Mouse (Mus musculus) olfactory bulb, adult 2 months (tissue): ENCODE measurements around the gene Wdfy2. TPM values are rescaled to one million over a fixed set of nuclear protein-coding genes. Genes with fewer than 3 reads are reported as not detected.

Experiments
- H3K27ac ChIP-seq: fragments of 200-500 bp; 2 replicates; pipeline ENCODE4 v1.5.1; 2012; ENCODE audit warnings: low read depth, low read length; ENCODE audit not compliant: insufficient read depth
- H3K4me1 ChIP-seq: fragments of 200-500 bp; 2 replicates; pipeline ENCODE4 v1.6.1; 2012; ENCODE audit warnings: low read length; ENCODE audit not compliant: control insufficient read depth, insufficient read depth
- H3K4me3 ChIP-seq: fragments of 200-500 bp; 2 replicates; pipeline ENCODE4 v1.5.1; 2012; ENCODE audit warnings: mild to moderate bottlenecking, low read depth, low read length, moderate library complexity; ENCODE audit not compliant: insufficient read depth
- CTCF ChIP-seq: fragments of 200-500 bp; IDR thresholded peaks from 2 replicates; pipeline ENCODE4 v1.5.1; 2012; ENCODE audit warnings: low read depth, mild to moderate bottlenecking, low read length, moderate library complexity; ENCODE audit not compliant: insufficient read depth
- POLR2A ChIP-seq: fragments of 200-500 bp; IDR thresholded peaks from 2 replicates; pipeline ENCODE4 v1.6.1; 2012; ENCODE audit warnings: mild to moderate bottlenecking, low read depth, low read length, moderate library complexity; ENCODE audit not compliant: insufficient read depth
- WGBS: fragments of 180-500 bp; shearing (Covaris S2); methylation state at CpG from one replicate; pipeline ENCODE4 v1.1.7; 2018; 5-methylcytosine and 5-hydroxymethylcytosine counted together
- polyA plus RNA-seq: library from polyadenylated mRNA; stranded (reverse); fragments of >200 nt; gene quantifications from 2 replicates; pipeline ENCODE4 v1.2.4, GENCODE M21; 2012; ENCODE audit warnings: low replicate concordance; ENCODE audit not compliant: missing spikeins, insufficient read depth, insufficient read length

Wdfy2 gene
- polyA plus RNA-seq, 1 experiment, result not detected

DNA sequence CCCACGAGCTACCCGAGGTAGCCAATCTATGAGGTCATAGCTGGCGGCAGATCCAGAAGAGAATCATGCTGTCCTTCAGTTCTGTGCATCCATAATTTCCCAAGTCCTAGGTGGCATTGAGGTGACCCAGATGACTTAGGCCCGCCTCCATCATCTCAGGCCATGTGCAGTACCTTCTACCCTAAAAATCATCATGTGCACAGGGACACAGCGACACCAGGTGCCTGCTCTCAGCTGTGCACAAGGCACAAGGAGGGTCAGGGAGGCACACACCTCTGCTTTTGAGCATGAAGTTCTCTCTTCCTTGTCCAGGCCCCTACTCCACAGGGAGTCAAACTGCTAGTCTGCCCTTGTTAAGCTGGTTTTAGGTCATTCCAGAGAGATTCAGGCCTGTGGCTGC, 127.9 kb downstream of the Wdfy2 start:
- Histone ChIP-seq H3K27ac (no peak overlapping the region), H3K4me1 (peaks cover 6% of the 10 kb centered on the region; the same call in 1 of the 2 replicates), H3K4me3 (no peak overlapping the region)
- WGBS, result 92% methylated on average over 5 of the region's 5 CpGs
- TF ChIP-seq CTCF, result no peak
- no peak for TF ChIP-seq POLR2A

DNA sequence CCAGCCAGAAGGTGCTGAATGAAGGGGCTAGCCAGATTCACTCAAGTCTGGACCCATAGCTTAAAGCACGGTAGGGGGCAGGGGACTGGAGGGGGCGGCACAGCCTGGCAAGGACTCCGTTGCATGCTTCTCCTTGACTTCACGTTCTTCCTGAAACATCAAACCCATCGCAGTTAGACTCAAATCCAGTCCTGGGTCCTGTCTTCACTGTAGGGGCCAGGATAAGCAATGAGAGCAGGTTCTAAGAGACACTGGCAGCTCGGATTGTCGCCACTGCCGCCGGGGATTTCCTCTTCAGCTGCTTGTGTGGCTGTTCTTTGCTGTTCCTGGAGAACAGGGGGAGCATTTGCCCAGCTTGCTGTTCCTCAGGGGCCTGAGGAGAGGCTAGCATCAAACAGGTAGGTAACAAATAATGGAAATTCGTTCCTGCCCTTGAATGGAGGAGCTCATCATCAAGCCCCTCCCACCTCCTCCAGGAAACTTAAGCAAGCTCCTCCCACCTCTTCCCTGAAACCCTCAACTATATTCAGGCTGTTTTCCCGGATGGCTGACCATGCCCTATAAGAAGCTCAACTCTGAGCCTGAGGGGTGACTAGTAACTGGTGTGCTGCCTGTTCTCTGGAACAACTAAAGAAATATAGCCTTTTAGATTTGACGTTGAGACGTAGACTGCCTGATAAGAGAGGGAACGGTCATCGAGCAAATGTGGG, 128.5 kb downstream of the Wdfy2 start:
- TF ChIP-seq POLR2A (no peak), CTCF (no peak)
- Histone ChIP-seq H3K4me1 (peaks cover 6% of the 10 kb centered on the region; the same call in 1 of the 2 replicates), H3K27ac (no peak overlapping the region), H3K4me3 (no peak overlapping the region; the same call in 1 of the 2 replicates)
- 26% methylated on average over 15 of the region's 15 CpGs for WGBS

- TF ChIP-seq CTCF (no peak), POLR2A (no peak)
- 19% methylated on average over 5 of the region's 5 CpGs for WGBS
- H3K4me3 ChIP-seq, result no peak overlapping the region
- no peaks in the 10 kb centered on the region for H3K4me1 ChIP-seq
- H3K27ac ChIP-seq, result no peak overlapping the region
Observed at GRCm38 (mm10) chr14:62975046-62975445, 137.6 kb downstream of the Wdfy2 start.

GRCm38 (mm10) chr14:62979815-62980214, 142.3 kb downstream of the Wdfy2 start:
- 57% methylated on average over 1 of the region's 1 CpGs for WGBS
- H3K4me1 ChIP-seq, result no peaks in the 10 kb centered on the region
- no peak overlapping the region for H3K27ac ChIP-seq
- no peak overlapping the region for H3K4me3 ChIP-seq
- TF ChIP-seq CTCF (no peak), POLR2A (no peak)

GRCm38 (mm10) chr14:62984410-62984809, 146.9 kb downstream of the Wdfy2 start, which contains the start of gene Defb48:
Defb48 (minus strand) TSS chr14:62984510.
- H3K4me1 ChIP-seq, result no peaks in the 10 kb centered on the region
- H3K4me3 ChIP-seq, result no peak within 1 kb of the TSS
- TF ChIP-seq POLR2A (no peak), CTCF (no peak)
- H3K27ac ChIP-seq, result no peak within 1 kb of the TSS
- 93% methylated on average over 1 of the region's 1 CpGs for WGBS

DNA sequence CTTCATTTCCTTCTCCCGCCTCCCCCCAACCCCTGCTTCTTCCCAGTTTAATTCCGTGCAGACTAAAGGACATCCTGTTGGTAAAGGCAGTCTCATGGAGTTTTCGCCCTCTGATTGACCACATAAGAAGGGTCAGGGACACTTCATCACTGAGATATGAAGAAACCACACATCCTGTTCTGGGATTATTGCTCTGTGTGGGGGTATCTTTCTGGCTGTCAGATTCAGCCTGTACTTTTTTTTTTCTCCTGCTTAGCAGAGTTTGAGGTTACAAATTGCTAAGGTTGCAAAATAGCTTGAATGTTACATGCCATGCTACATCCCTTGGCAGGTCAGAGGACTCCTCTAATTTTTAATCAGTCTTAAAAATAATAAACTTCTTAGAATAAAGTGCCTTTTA, 153.8 kb downstream of the Wdfy2 start:
- H3K27ac ChIP-seq, result no peak overlapping the region

GRCm38 (mm10) chr14:62991849-62992510, 154.5 kb downstream of the Wdfy2 start:
- 75% methylated on average over 7 of the region's 7 CpGs for WGBS
- H3K27ac ChIP-seq, result no peak overlapping the region
- H3K4me3 ChIP-seq, result no peak overlapping the region
- H3K4me1 ChIP-seq, result no peaks in the 10 kb centered on the region
- TF ChIP-seq POLR2A, result no peak
- TF ChIP-seq CTCF, result no peak

More for the DNA sequence above, 153.8 kb downstream of the Wdfy2 start:
- no peak overlapping the region for H3K4me3 ChIP-seq
- TF ChIP-seq CTCF, result no peak
- no peak for TF ChIP-seq POLR2A
- no peaks in the 10 kb centered on the region for H3K4me1 ChIP-seq
- 92% methylated on average over 3 of the region's 3 CpGs for WGBS

DNA sequence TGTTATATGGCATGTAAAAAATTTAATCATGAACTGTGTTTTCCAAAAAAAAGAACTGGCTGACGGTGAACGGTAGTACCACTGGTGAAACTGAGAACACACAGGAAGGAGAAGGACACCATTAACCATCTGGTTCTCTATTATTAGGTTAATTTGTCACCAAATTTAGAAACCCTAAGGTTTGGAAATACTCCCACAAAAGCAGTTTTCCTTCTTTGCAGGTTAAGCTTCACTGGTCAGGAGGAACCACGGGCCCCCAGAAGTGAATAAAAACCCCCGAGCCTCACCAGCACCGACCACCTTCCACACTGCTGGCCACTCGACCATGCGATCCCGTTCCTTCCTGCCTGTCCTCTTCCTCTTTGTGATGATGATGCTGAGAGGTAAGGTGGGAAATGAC, 160.3 kb downstream of the Wdfy2 start, which contains the start of gene Defb47:
Gene Defb47 (plus strand): TSS at position 301 of the 400 bp plus-strand sequence.
- no peaks in the 10 kb centered on the region for H3K4me1 ChIP-seq
- no peak within 1 kb of the TSS for H3K27ac ChIP-seq
- H3K4me3 ChIP-seq, result no peak within 1 kb of the TSS
- TF ChIP-seq POLR2A, result no peak
- TF ChIP-seq CTCF, result no peak
- WGBS, result 77% methylated on average over 8 of the region's 8 CpGs

DNA sequence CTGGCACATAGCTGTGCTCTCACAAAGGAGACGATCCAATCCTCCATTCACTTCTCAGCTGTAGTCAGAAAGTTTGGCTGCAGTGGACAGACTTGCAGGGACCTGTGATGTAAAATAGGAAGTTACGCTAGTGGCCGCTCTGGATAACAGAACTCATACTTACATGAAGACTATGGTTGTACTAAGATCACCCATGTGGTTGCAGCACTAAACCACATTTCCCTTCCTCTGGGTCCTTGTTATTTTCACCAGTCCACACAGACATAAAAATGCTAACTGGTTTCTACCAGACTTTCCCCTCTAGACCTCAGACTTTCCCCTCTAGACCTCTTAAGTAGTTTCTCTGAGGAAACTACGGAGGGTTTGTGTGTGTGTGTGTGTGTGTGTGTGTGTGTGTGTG, 161.5 kb downstream of the Wdfy2 start:
- TF ChIP-seq POLR2A (no peak), CTCF (no peak)
- Histone ChIP-seq H3K27ac (no peak overlapping the region), H3K4me3 (no peak overlapping the region), H3K4me1 (no peaks in the 10 kb centered on the region)
- WGBS, result 92% methylated on average over 4 of the region's 4 CpGs
